Mouse (Mus musculus) cortical plate, adult 2 months (tissue): ENCODE results near the gene 5830411N06Rik.

Experiments
- CTCF ChIP-seq: fragments of 200-500 bp; IDR thresholded peaks from 2 replicates; pipeline ENCODE4 v1.5.1; 2011; ENCODE audit warnings: mild to moderate bottlenecking, control low read depth, low read length; ENCODE audit not compliant: insufficient read depth; ENCODE audit errors: extremely low read depth
- POLR2A ChIP-seq: fragments of 200-500 bp; IDR thresholded peaks from 2 replicates; pipeline ENCODE4 v1.6.1; 2011; ENCODE audit warnings: mild to moderate bottlenecking, low read length, control low read depth; ENCODE audit not compliant: insufficient read depth; ENCODE audit errors: extremely low read depth

GRCm38 (mm10) chr7:140205864-140206263 lies 41.2 kb upstream of the 5830411N06Rik start, which contains the start of gene Olfr524:
- TF ChIP-seq CTCF = no peak
- TF ChIP-seq POLR2A = no peak
